Mouse (Mus musculus) mature B cell (primary cell): ENCODE data around the gene Mctp1.
"Not testable (repeated sequence)": the region's sequence is repeated elsewhere in the genome, so short reads cannot be mapped to it uniquely, and the experiment has no call there.

Source experiments
- in situ Hi-C: fragments of 300-500 bp; cut with MboI; formaldehyde crosslinking; loops from 2 replicates; pipeline ENCODE4 v1.14.3; 2019

Mctp1 gene

DNA sequence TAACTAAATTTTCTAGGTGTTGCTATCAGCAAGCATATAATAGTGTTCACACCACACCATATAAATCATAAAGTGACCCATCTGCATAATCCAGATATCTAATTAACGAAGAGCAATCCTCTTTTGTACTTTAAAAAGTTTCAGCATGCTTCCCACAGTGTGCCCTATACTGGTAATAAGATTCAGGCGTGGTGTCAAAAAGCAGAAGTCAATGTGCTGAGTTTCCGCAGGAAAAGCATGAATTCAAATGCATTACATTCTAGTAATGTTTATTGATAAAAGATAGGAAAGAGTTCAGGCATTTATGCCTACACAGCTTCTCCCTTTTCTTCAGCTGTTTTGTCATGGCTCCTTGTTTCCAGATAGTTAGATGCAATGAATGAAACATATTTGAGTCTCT lies 544.8 kb downstream of the Mctp1 start:
- in situ Hi-C loops: no loop called here

DNA sequence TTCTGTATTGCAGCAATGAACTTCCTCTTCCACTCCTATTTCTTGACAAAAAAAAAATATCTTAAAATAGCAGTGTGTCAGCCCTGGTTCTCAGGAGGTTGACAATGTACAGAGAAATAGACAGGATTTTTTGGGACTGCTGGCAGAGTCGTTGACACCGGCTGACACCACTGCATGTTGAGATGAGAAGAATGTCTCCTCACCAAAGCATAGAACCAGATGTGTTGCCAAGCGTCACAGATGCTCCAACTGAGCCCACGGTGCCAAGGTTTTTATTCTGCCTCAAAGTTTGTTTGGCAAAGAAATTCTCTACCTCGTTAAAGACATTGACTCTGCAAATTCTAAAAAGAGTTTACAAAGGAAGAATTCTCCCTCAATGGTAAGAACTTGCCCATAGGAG lies 548.6 kb downstream of the Mctp1 start:
- in situ Hi-C loops: no loop called here

DNA sequence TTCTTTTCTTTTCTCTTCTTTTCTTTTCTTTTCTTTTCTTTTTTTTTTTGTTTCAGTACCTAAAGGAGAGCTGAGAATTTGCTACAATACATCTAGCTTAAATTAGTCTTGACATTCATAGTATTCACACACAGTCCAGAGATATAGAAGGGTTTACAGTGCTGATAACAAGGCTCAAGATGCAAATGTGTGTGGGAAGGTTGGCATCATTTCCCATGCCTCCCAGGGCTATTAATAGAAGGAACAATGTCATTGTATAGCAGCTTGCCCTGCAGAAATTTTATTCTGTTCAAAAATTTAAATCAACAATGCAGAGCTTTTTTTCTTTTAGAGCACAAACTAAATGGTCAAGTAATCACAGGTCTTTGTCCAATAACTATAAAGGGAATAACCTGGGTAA lies 564.9 kb downstream of the Mctp1 start:
- in situ Hi-C loops: no loop called here

DNA sequence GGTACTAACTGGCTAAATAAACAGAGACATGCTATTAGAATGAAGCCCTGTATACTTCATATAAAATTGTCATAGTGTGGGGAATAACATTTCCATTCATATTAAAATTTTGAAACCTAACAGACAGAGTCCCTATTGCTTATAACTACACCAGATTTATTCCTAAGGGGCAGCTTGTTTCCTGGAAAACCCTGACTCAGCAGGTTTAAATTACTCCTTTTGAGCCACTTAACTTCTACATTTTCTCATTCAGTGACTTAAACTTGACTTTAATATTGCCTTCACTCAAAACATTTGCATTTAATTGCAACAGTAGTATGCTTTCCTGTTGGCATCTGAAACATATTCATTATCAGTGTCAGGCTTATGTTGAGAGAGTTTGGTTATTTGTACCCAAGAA lies 583.3 kb downstream of the Mctp1 start:
- in situ Hi-C loops: no loop called here

DNA sequence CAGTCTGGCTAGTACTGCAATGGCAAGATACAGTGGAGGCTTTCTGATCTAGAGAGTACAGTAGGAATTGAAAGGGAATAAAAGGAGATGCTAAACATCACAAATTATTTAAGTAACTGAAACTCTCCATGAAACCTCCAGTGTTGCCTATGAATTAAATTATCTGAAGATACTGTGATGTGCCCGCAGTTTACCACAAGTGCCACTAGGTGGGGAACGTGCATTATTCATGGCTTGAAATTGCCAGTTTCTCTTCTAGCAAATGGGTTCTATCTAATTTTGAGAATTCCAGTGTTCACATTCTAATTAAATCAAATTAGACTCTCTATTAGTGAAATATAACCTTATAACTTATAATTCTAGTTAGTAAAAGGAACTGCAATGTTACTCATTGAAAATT lies 585.1 kb downstream of the Mctp1 start:
- in situ Hi-C loops: no loop called here

DNA sequence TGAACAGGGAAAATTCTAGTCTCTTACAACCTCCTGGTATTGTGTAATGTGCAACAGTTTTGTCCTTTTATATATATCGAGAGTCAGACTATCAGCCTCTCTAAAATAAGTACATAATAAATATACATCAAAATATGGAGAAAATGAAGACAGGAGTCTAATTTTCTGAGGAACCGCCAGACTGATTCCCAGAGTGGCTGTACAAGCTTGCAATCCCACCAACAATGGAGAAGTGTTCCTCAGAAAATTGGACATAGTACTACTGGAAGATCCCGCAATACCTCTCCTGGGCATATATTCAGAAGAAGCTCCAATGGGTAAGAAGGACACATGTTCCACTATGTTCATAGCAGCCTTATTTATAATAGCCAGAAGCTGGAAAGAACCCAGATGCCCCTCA lies 586.7 kb downstream of the Mctp1 start:
- in situ Hi-C loops: not testable (repeated sequence)

DNA sequence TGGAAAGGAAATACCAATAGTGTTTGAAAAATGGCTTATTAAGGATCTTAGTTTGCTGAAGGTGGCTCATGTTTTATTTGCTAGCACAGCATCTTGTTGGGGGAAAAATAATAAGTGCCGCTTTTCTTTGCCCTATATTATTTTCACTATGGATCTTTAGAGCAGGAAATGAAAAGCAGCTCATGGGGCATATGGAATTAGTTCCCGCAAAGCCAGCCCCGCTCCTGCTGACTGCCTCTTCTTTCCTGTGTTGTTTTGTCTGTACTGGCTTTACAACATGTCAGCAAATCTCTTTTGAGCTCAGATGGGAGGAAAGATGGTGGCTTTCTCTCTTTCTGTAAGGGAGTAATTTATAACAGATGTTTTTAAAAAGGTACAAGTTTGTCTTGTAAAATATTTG lies 618.3 kb downstream of the Mctp1 start:
- in situ Hi-C loops: no loop called here

DNA sequence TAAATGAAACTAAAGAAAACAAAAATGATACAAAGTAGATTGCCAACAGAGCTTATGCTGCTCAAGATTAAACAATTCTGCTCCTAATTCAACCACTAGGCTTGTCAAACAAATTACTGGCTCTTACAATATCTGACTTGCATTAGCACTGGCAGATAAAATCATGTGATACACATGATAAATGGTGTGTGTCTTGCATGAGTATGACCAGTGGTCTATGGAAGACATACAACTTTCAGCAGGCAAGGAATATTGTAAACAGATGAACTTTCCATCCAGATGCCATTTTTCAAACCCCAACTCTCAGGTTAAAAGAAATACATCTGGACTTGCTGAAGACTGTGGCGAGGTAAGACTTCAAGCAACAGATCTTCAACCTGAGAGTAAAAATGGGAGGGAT lies 619.3 kb downstream of the Mctp1 start:
- in situ Hi-C loops: no loop called here

DNA sequence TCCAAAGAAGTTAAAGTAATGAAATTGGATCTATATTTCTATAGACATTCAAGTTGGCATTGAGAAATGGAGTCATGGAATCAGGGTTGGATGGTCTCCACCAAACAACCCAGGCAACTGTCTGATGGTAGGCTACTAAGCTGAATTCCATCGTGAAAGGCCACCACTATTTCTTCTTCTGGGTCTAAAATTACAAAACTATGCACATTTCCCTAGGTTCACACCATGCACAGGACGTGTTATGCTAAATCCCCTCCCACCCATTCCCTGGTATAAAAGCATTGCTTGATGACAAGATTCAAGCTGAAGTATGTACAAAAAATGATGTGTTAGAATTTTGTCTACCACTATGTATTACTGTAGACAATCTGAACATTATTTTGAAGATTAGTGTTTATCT lies 634.5 kb downstream of the Mctp1 start:
- in situ Hi-C loops: no loop called here

DNA sequence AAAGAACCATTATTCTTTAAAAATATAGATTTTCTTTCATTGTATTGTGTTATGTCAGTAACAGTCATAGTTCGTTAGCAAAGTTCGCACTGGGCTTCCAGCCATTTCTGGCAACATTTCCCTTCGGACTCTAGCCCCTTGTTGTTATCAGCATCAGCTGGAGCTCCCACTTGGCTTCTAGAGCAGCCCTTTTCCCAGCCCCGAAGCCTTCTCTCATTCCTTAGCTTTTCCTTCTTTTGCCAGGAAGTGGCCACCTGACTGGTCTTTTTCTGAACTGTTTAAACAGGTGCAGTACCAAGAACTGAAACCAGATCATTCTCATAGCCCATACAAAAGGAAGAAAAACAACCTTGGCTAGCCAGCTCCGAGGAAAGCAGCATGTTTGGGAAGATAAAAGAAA lies 645.3 kb downstream of the Mctp1 start:
- in situ Hi-C loops: no loop called here

DNA sequence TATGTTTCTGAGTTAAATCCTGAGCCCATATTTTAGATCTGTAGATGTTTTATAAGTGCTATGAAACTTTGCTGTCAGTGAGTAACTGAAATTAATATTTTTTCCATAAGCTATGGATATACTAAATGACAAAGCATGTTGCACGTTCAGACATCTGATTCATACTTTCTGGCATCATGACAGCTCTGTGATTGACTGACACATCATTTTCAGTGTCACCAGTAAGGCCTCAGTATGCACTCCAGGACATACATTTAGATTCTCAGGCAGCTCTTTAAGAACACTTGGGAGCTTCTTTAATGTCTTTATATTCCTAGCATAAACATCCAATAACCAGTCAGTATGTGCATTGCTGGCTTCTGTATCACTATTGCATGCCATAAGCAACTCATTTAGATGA lies 659.0 kb downstream of the Mctp1 start:
- in situ Hi-C loops: no loop called here

DNA sequence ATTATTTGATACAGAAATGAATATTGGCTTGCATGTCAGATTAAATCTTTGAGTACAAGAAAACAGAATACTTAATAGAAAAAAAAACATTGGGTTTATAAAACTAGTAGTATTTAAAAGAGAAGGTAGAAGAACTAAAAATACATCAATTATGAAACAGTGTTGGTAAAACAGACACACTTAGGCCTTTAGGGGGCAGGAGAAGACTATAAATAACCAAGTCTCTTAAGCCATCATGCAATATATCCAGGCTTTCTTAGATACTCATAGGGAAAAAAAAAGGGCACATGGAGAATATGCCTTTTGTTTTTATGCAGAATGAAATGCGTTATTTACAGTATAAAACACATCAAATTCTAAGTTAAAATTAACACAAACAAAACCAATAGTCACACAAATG lies 661.0 kb downstream of the Mctp1 start:
- in situ Hi-C loops: no loop called here

DNA sequence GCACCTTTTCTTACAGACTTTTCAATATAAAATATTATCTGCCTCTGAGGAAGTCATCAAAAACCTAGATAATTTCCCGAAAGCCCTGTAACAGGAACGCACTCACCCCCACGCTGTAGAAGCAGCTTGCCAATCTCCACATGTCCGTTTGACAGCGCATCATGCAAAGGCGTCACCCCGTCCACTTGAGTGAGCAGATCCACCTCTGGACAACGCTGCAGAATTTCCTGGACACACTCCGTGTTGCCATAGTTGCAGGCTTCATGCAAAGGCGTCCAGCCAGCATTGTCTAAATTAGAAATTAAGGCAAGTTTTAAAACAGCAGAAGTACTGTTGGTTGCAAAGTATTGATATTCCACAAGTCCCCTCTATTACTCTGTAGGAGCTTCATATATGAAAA lies 662.1 kb downstream of the Mctp1 start:
- in situ Hi-C loops: no loop called here

DNA sequence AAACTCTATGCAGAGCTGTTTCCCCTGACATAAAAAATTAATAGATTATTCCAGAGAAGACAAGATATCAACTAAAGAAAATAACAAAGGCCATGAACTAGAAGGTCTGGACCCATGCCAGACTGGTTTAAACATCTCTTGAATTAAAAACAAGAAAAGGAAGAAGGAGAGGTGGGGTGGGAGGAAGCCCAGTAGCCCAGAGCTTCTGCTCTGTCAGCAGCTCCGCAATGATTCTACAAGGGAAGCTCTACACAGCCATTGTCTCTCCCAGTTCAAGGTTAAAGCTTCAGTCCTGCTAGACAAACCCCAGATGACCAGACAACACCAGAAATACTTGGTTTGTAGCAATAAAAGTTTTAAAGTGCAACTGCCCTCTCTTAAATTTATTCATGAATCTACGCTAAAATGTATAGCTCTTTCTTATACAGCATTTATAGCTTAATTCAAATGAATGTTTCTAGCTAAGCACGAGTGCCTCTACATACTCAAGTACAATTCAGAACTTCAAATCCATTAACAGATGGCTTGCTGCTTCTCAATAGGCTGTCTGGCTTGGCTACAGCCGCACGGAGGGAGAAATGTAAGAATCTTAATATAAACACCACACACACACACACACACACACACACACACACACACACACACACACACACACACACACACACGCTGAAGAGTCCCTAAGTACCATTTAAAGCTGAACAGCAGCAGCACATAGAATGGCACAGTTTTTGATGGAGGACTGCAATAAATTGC lies 663.0 kb downstream of the Mctp1 start:
- in situ Hi-C loops: no loop called here

DNA sequence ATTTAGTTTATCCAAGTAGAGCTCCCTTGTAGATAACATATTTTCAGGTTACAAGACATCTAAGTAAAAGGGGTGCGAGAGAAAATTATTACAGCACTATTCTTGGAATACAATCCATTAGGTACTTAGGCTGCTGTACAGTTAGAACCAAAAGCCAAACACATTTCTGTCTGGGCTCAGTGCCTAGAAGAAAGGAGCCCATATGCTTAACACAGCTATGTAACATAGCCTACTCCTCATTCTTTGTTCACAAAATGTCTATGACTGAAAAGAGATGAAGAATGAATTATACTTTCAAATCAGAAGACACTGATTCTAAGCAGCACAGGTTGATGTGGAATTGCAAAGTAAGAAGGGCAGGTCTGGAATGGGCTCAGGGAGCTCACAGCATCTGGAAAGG lies 664.1 kb downstream of the Mctp1 start:
- in situ Hi-C loops: no loop called here

DNA sequence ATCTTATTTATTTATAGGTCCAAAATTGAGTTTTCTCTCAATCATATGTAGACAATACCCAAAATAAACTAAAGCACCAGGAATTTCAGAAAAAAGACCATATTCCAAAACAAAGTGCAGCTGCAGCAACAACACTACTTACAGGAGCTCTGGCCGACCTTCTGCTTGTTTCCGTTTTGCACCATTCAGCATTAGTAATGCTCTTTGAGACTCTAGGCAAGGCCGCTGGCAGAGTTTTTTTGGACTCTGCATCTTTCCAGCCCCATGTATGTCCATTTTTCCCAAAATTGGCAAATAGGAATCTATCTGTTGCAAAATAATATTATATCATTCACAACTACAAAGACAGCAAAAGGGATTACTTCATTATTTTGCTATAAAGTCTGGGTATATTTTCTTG lies 665.4 kb downstream of the Mctp1 start:
- in situ Hi-C loops: no loop called here

DNA sequence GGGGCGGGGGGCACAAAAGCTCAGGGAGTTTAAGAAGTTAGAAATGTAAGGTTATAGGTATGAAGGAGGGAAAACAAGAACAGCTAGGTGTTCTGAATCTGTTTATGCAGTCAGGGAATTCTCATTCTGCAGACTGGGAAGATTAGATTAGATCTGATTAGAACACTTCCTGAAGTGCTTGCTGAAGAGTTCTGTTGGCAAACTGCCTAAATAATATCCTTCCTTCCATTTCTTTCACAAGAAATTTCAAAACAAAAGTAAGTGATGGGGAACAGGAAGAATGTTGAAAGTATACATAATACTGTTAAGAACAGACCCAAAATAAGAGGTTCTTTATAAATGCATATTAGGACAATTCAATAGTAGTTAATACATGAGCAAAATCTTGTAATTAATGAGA lies 678.9 kb downstream of the Mctp1 start:
- in situ Hi-C loops: no loop called here

DNA sequence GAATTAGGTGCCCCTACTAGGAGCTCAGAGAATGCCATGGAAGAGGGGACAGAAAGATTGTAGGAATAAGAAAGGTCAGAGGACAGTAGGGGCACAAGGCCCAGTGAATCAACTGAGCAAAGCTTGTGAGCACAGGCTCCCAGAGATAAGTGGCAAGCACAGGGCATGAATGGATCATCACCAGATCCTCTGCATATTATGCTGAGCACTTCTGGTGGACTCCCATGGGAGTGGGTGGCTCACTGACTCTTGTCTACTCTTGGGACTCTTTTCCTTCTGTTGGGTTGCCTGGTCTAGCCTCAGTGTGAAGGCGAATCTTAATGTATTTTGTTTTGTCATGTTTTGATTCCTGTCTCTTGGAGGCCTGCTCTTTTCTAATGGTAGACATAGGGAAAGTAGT lies 684.5 kb downstream of the Mctp1 start:
- in situ Hi-C loops: no loop called here

DNA sequence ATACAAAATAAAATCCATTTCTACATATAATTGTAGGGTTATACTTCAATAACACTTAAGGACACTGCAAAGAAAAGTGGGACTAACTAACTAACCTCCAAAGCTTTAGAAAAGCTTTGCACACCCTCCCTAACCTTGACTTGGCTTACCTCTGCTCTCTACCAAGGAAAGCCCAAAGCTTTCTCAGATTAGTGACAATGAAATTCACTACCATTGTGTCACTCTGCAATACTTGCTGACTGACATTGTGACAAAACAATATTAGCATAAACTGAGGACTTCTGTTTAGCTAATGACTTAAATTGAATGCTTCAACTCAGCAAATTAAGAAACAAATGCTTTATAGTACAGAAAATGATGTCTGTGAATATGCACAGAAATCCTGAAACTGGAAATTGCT lies 687.7 kb downstream of the Mctp1 start:
- in situ Hi-C loops: no loop called here
